Mouse (Mus musculus) brain, embryonic 14.5 days (tissue): ENCODE results near the gene Abca9.

Experiments used
- CTCF ChIP-seq: fragments of 200-500 bp; IDR thresholded peaks from 2 replicates; pipeline ENCODE4 v1.5.1; 2012; ENCODE audit warnings: inconsistent platforms, mild to moderate bottlenecking, moderate library complexity, borderline replicate concordance; ENCODE audit not compliant: insufficient read depth, insufficient read length; ENCODE audit errors: extremely low read depth
- POLR2A ChIP-seq: fragments of 200-500 bp; IDR thresholded peaks from 2 replicates; pipeline ENCODE4 v1.6.1; 2012; ENCODE audit warnings: mild to moderate bottlenecking, inconsistent platforms, borderline replicate concordance; ENCODE audit not compliant: poor library complexity, insufficient read depth, insufficient read length, severe bottlenecking; ENCODE audit errors: extremely low read depth

DNA sequence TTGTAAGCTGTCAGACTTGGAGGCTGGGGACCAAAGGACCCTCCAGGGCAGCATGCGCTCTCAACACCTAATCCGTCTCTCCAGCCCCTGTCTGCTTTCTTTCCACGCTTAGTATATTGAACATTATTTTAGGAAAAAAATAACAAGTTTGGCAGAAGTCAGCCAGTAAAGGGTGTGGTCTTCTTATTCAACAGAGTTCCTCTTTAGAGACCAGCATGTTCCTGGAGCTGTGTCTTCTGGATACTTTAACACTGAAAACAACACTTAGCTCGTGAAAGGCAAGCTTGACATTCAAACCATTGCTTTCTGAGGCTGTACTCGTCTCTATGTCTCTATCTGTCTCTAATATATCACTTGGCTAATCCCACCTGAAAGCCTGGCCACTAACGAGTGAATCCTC is 10.9 kb downstream of the Abca9 start:
- TF ChIP-seq POLR2A (no peak), CTCF (no peak)
